Mouse (Mus musculus): ENCODE data around the gene Ror2.

Ror2 gene

DNA sequence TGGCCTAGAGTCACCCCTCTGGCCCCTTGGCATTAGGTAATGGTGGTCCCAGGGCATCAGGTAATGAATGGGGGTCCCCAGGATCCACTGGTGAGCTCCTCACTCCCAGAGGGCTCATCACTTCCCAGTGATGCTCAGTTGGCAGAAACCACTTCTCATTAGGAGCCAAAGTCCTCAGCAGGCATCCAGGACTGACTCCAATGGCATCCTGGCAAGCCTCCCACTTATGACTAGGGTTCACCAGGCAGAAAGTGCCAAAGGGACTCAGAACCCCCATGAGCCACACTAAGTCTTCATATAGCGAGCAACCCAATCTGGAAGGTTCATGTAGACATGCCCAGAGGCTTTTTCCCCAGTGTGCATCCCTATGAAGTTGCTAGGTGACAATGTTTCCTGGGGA, 221.2 kb downstream of the Ror2 start:
- no peak for DNase-seq (ENCODE audit: low spot score)

All from spleen, adult 12 weeks (tissue).